Mouse (Mus musculus): ENCODE measurements around the gene Fam71e1. TPM values are rescaled to one million over a fixed set of nuclear protein-coding genes. Genes with fewer than 3 reads are reported as not detected.
A peak's percentile ranks its signal among the peaks of the same experiment; 100 is the strongest.

Fam71e1 gene
- polyA plus RNA-seq, 1 experiment from 2014 or later: 23.7 TPM

- under 1% methylated on average over 43 of the region's 43 CpGs for WGBS
- H3K9me3 ChIP-seq (ENCODE audit: control insufficient read depth, low read length): no peaks in the 10 kb centered on the region
- peak within 1 kb of the TSS; percentile 62 for H3K9ac ChIP-seq (ENCODE audit: low read depth, low read length)
- H3K4me2 ChIP-seq (ENCODE audit: low read length): peak within 1 kb of the TSS; percentile 97
- H3K4me3 ChIP-seq (ENCODE audit: low read length): peak within 1 kb of the TSS; percentile 66
- H3K27me3 ChIP-seq (replicated peaks; ENCODE audit: control insufficient read depth, insufficient read depth, low read length): no peaks in the 10 kb centered on the region
- peaks cover 19% of the 10 kb centered on the region for H3K36me3 ChIP-seq (ENCODE audit: control insufficient read depth, insufficient read depth, low read length)
- peaks cover 16% of the 10 kb centered on the region for H3K4me1 ChIP-seq (ENCODE audit: control insufficient read depth, insufficient read depth, low read depth, low read length)
- peak; percentile 93 for ATAC-seq
- peak within 1 kb of the TSS; percentile 24 for H3K27ac ChIP-seq (ENCODE audit: low read depth, low read length)
Observed at GRCm38 (mm10) chr7:44548497-44549087, 52.2 kb downstream of the Fam71e1 start, which contains the start of gene Pold1. Gene Pold1, minus strand, starts transcription at chr7:44548849.

- ATAC-seq: no peak
- WGBS: 95% methylated on average over 23 of the region's 23 CpGs
Observed at GRCm38 (mm10) chr7:44549621-44550408, 53.4 kb downstream of the Fam71e1 start.

GRCm38 (mm10) chr7:44550409-44550678 is 54.0 kb downstream of the Fam71e1 start:
- Histone ChIP-seq H3K36me3 (ENCODE audit: control insufficient read depth, insufficient read depth, low read length) (peaks cover 19% of the 10 kb centered on the region), H3K9ac (ENCODE audit: low read depth, low read length) (no peak overlapping the region), H3K27me3 (replicated peaks; ENCODE audit: control insufficient read depth, insufficient read depth, low read length) (no peaks in the 10 kb centered on the region), H3K9me3 (ENCODE audit: control insufficient read depth, low read length) (no peaks in the 10 kb centered on the region), H3K4me3 (ENCODE audit: low read length) (no peak overlapping the region), H3K27ac (ENCODE audit: low read depth, low read length) (no peak overlapping the region), H3K4me2 (ENCODE audit: low read length) (no peak overlapping the region), H3K4me1 (ENCODE audit: control insufficient read depth, insufficient read depth, low read depth, low read length) (peaks cover 18% of the 10 kb centered on the region)
- no peak for ATAC-seq
- 97% methylated on average over 12 of the region's 12 CpGs for WGBS

More at GRCm38 (mm10) chr7:44549621-44550408, 53.4 kb downstream of the Fam71e1 start:
- no peak overlapping the region for H3K9ac ChIP-seq (ENCODE audit: low read depth, low read length)
- H3K36me3 ChIP-seq (ENCODE audit: control insufficient read depth, insufficient read depth, low read length): peaks cover 19% of the 10 kb centered on the region
- no peak overlapping the region for H3K4me2 ChIP-seq (ENCODE audit: low read length)
- no peaks in the 10 kb centered on the region for H3K9me3 ChIP-seq (ENCODE audit: control insufficient read depth, low read length)
- no peaks in the 10 kb centered on the region for H3K27me3 ChIP-seq (replicated peaks; ENCODE audit: control insufficient read depth, insufficient read depth, low read length)
- no peak overlapping the region for H3K4me3 ChIP-seq (ENCODE audit: low read length)
- peaks cover 18% of the 10 kb centered on the region for H3K4me1 ChIP-seq (ENCODE audit: control insufficient read depth, insufficient read depth, low read depth, low read length)
- no peak overlapping the region for H3K27ac ChIP-seq (ENCODE audit: low read depth, low read length)

Small RNA genes within 50 kb of the gene (microRNA-seq; reads per million reads assigned to microRNA genes)
- gene Mir7052 (not detected), gene Mir7053 (not detected)

Other genes starting within 250 kb of the Fam71e1 start
- gene 1700028J19Rik, start 249.9 kb upstream of the Fam71e1 start, polyA plus RNA-seq (2015; fragmentation: Nextera tagmentation; extraction: Ambion mirVana): 0.67 and 1.7 TPM in 2 replicates
- gene 2410002F23Rik, start 249.9 kb upstream of the Fam71e1 start, polyA plus RNA-seq (2015; fragmentation: Nextera tagmentation; extraction: Ambion mirVana): 216 and 218 TPM in 2 replicates
- 0.12 TPM in 1 of 2 replicates, not detected in the other for gene Acp4, start 239.2 kb upstream of the Fam71e1 start, polyA plus RNA-seq (2015; fragmentation: Nextera tagmentation; extraction: Ambion mirVana)
- gene Gm15517, start 235.1 kb upstream of the Fam71e1 start, polyA plus RNA-seq (2015; fragmentation: Nextera tagmentation; extraction: Ambion mirVana): not detected in 2 replicates
- gene Clec11a, start 189.7 kb upstream of the Fam71e1 start, polyA plus RNA-seq (2015; fragmentation: Nextera tagmentation; extraction: Ambion mirVana): 3.5 and 3.6 TPM in 2 replicates
- 33.1 and 33.6 TPM in 2 replicates for gene Shank1, start 186.3 kb upstream of the Fam71e1 start, polyA plus RNA-seq (2015; fragmentation: Nextera tagmentation; extraction: Ambion mirVana)
- gene Syt3, start 112.5 kb upstream of the Fam71e1 start, polyA plus RNA-seq (2015; fragmentation: Nextera tagmentation; extraction: Ambion mirVana): 74.8 and 75.6 TPM in 2 replicates
- 3.6 and 3.8 TPM in 2 replicates for gene 1700008O03Rik, start 110.8 kb upstream of the Fam71e1 start, polyA plus RNA-seq (2015; fragmentation: Nextera tagmentation; extraction: Ambion mirVana)
- 12.4 and 12.6 TPM in 2 replicates for gene Lrrc4b, start 67.6 kb upstream of the Fam71e1 start, polyA plus RNA-seq (2015; fragmentation: Nextera tagmentation; extraction: Ambion mirVana)
- gene Aspdh, start 31.2 kb upstream of the Fam71e1 start, polyA plus RNA-seq (2015; fragmentation: Nextera tagmentation; extraction: Ambion mirVana): 3.1 and 3.9 TPM in 2 replicates
- gene Josd2, start 28.6 kb upstream of the Fam71e1 start, polyA plus RNA-seq (2015; fragmentation: Nextera tagmentation; extraction: Ambion mirVana): 42.5 and 46.2 TPM in 2 replicates
- gene Emc10, start 52 bp upstream of the Fam71e1 start, polyA plus RNA-seq (2015; fragmentation: Nextera tagmentation; extraction: Ambion mirVana): 145 and 150 TPM in 2 replicates
- gene Mybpc2, start 28.1 kb downstream of the Fam71e1 start, polyA plus RNA-seq (2015; fragmentation: Nextera tagmentation; extraction: Ambion mirVana): 0.14 and 0.15 TPM in 2 replicates
- gene Spib, start 35.5 kb downstream of the Fam71e1 start, polyA plus RNA-seq (2015; fragmentation: Nextera tagmentation; extraction: Ambion mirVana): not detected in 2 replicates
- gene Pold1, start 52.3 kb downstream of the Fam71e1 start, polyA plus RNA-seq (2015; fragmentation: Nextera tagmentation; extraction: Ambion mirVana): 20.5 and 26.3 TPM in 2 replicates
- gene Nr1h2, start 57.4 kb downstream of the Fam71e1 start, polyA plus RNA-seq (2015; fragmentation: Nextera tagmentation; extraction: Ambion mirVana): 62.0 and 66.1 TPM in 2 replicates
- 1.1 and 1.6 TPM in 2 replicates for gene Napsa, start 75.8 kb downstream of the Fam71e1 start, polyA plus RNA-seq (2015; fragmentation: Nextera tagmentation; extraction: Ambion mirVana)
- 6.4 and 8.5 TPM in 2 replicates for gene Kcnc3, start 94.1 kb downstream of the Fam71e1 start, polyA plus RNA-seq (2015; fragmentation: Nextera tagmentation; extraction: Ambion mirVana)
- 5.0 and 8.0 TPM in 2 replicates for gene Myh14, start 174.3 kb downstream of the Fam71e1 start, polyA plus RNA-seq (2015; fragmentation: Nextera tagmentation; extraction: Ambion mirVana)
- gene Izumo2, start 212.2 kb downstream of the Fam71e1 start, polyA plus RNA-seq (2015; fragmentation: Nextera tagmentation; extraction: Ambion mirVana): not detected in 2 replicates